Mouse (Mus musculus) brain, embryonic 14.5 days (tissue): ENCODE measurements around the gene Cbx2.

Experiments used
- CTCF ChIP-seq: fragments of 200-500 bp; IDR thresholded peaks from 2 replicates; pipeline ENCODE4 v1.5.1; 2012; ENCODE audit warnings: inconsistent platforms, mild to moderate bottlenecking, moderate library complexity, borderline replicate concordance; ENCODE audit not compliant: insufficient read depth, insufficient read length; ENCODE audit errors: extremely low read depth
- POLR2A ChIP-seq: fragments of 200-500 bp; IDR thresholded peaks from 2 replicates; pipeline ENCODE4 v1.6.1; 2012; ENCODE audit warnings: mild to moderate bottlenecking, inconsistent platforms, borderline replicate concordance; ENCODE audit not compliant: poor library complexity, insufficient read depth, insufficient read length, severe bottlenecking; ENCODE audit errors: extremely low read depth

DNA sequence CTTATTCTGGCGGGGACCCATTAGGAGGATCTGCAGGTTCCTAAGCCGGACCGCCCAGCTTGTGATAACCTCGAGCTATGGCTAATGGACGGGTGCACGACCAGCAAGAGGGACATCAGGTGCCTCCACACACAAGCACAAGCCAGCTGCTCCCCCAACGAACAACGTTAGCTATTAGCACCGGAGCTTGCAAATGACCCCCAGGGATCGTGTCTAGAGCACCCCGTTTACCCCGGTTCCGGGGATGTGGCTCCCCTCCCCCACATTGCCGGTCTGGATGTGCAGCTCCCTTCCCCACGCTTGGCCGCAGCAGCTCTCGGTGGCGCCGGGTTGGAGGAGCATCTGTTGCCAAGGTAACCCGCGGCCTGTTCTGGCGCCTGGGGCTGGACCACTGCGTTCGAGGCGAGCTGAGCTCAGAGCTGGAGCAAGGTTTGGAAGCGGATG lies 23.4 kb upstream of the Cbx2 start:
- no peak for TF ChIP-seq POLR2A
- no peak for TF ChIP-seq CTCF
